Mouse (Mus musculus) monocyte, adult 2 months (primary cell): ENCODE data around the gene Dapk1.

Experiments used
- DNase-seq, 2 experiments: peaks; one replicate each; pipeline ENCODE4 v3.0.0; 2022; ENCODE audit warnings: low spot score in 2 of 2, low read depth in 1 of 2

Dapk1 gene

DNA sequence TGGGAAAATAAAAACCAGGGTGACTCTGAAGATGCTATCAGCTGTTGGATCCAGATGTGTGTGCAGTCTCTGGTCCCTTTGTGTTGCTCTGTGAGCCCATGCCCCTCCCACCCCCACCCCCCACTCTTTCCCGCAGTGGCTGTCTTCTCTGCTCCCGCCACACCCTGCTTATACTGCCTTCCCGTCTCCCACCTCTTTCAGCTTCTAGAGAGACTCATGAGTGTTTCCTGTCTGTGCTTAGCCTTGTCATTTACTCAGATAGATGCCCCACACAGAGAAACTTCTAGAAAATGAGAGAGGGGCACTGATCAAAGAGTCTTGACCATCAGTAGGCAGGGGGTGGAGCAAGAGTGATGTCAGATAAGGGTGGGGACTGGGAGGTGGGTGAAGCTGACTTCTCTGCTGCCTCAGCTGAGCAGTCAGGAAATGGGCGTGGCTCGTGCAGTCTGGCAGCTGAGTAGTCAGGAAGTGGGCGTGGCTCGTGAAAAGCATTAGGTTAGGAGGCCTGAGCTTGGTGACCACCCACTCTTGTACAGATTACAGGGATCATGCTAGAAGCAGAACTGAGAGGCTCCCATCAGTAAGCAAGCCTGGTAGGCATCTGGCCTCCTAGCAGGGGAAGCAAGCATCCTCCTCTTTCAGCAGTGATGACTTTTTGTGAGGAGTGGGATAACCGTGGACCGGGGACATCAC, 136.0 kb downstream of the Dapk1 start:
- DNase-seq, result peak; percentile 74 to 76

DNA sequence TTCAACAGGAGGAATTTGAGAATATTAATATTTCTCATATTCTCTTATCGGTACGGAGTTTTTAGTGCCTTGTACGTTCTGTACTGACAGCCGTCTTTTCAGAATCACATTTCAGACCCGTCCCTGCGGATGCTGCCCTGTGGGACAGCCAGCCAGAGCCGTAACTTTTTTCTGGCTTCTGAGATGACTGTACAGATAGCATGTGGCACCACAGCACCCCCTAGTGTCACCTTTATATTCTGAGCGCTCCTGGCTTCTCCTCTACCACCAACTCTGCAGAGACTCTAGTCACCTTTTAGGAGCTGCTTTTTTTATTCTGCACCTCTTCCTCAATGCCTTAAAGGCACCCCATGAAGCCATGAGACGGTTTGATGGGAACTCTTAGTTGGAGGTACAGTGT, 136.7 kb downstream of the Dapk1 start:
- peak in 1 of 2 experiments; percentile 47 for DNase-seq

DNA sequence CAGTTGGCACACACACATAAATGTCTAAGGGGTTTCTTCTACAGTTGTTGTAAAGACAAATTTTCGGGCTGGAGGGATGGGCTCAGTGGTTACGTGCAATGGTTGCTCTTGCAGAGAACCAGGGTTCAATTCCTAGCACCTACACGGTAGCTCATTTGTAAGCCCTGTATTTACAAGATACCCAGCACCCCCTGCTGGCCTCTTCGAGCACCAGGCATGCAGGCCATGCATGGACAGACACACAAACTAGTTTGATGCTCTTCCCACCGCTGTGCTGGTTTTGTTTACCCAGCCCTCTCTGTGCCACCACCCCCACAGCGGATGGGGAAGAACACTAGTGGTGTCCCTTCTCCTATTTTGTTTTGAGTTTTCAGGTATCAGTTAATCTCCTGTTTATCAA, 138.5 kb downstream of the Dapk1 start:
- DNase-seq, result no peak

DNA sequence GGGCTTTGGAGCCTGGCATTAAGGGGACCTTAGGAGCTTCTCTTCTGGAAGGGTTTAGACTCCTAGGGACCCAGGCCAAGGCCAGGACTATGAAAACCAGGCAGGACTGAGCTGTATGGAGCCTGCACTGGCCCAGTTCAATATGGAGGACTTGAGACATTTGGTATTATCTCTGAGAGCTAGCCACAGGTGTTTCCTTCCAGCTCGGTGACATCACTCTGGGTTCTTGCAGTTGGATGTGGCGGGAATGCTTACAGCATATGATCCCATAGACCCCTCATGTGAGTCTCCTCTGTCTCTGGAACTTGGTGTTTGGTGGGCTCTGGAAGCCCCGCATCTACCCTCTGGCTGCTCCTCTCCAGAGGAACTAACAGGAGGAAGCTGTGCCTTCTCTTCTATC, 140.9 kb downstream of the Dapk1 start:
- DNase-seq, result no peak

DNA sequence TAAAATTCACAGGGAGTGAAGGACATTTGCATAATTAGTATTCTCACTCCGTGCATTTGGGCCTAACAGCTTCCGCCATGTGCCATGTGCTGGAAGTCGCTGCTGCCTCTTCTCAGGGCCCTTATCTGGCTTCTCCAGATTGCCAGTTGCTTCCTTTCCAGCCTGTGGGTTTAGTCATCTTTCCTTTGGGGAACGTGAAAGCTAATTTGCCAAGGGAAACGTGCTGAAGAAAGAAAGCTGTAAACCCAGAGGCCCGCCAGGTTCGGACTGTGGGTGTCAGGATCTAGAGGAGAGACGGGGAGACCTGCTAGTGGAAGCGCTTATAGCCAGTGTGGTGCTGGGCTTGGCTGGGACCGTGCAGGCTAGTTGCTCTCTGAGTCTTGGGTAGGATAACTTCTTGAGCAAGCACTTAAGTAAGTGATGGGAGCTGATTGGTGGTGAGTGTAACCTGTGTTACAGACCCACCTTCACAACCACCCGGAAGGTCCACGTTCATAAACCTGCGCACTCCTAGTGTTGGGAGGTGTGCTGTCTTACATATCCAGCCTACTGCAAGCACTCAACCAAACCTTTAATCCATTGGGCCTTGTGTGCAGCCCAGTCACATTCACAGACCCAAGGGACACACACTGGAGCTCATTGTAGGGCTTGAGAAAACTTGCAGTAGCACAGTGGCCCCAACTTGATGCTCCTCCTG, 141.8 kb downstream of the Dapk1 start:
- DNase-seq, result no peak

DNA sequence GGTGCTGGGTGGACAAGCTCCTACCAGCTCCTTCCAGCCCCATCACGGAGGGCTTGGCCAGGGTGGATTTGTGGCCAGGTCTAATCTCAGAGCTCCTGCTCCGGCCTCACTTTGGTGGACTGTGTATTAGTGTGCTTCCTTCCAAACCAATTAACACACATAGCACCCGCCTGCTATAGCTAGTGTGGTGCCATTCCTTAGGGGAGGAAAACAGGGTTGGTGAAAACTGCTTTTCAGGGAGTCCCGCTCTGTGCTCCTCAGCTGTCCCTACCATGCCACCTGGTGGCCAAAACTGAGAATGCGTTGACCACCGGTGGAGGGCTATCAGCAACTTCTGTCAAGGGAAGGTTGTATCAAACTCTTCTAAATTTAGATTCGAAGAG, 142.3 kb downstream of the Dapk1 start:
- peak; percentile 36 to 64 for DNase-seq

DNA sequence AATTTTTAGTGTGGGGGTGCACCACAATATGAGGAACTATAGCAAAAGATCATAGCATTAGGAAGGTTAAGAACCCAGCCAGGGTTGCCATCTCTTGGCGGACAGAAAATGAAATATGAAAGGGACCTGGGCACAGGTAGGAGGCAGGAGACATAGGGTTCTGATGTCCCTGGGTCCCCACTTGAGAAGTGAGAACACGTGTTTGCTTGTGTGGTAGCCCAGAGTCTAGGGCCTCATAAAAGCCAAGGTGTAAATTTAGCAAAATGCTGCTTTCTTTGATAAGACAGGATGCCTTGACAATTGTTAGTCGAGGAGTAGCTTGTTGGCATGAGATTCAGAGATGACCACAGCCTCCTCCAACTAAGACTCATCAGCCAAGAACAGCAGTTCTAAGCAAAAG, 143.0 kb downstream of the Dapk1 start:
- DNase-seq, result no peak

DNA sequence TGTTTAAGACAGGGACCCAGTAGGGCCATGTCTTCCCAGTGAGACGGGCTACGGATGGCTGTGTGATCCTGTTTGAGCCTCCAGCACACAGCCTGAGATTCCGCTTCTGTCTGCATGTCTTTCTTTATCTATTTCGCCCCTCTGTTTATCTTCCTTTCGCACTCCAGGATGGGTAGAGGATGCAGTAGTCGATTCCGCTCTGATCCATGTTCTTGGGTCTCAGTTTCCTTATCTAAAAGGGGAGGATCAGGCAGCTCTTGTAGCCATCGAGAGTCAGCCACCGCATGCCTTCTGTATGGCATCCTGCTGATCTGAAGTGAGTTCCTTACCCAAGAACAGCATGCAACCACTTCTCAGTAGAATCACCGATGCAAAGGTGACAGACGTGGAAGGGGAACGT, 143.6 kb downstream of the Dapk1 start:
- DNase-seq, result no peak

DNA sequence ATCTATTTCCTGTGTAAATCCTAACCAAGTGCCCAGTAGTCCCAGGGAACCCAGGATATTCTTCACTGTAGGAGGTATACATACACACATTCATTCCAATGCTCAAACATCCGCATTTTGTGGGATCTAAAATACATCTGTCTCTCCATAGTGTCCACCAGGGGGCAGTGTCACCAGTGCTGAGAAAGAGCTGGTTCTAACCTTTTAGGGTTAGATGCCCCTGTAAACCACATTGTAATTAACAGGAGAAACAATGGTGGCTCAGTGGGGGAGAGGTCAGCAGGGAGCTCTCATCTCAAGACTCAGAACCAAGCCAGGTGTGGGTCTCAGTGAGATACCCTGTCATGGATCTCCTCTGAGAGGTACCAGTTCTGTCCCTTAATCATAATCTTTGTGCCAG, 144.5 kb downstream of the Dapk1 start:
- DNase-seq, result no peak

DNA sequence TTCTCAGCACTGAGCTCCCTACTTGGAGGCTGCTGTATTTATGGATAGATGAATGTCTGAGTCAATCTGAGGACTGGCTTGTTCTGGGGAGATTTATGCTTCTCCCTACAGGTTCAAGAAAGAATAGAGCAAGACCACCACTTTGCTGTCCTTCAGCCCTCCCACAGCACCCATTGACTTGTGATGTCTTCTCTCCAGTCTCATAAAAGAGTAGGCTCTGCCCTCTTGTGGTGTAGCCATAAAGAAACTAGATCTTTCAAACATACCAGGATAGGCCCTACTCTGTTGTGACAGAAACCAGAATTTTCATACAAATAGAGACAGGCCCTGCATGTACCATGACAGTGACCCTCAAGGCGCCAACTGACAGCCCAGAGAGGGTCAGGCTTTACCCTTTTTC, 145.5 kb downstream of the Dapk1 start:
- DNase-seq, result no peak

DNA sequence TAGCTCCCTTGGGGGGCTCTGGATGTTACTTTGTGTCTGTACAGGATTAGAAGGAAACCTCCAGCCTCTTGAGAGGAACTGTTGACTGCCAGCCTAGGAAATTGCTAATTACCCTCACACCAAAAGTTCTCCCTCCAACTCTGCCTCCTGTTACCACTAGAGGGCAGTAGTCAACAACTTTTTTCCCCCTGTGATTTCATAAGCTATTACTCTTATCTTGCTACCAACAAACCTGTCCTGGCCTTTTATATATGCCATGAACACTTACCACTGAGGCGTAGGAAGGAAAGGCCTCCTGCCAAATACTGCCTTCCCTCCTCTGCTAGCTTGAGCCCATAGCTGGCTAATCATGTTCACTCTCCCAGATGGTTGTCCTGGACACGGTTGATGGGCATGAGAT, 146.8 kb downstream of the Dapk1 start:
- no peak for DNase-seq

DNA sequence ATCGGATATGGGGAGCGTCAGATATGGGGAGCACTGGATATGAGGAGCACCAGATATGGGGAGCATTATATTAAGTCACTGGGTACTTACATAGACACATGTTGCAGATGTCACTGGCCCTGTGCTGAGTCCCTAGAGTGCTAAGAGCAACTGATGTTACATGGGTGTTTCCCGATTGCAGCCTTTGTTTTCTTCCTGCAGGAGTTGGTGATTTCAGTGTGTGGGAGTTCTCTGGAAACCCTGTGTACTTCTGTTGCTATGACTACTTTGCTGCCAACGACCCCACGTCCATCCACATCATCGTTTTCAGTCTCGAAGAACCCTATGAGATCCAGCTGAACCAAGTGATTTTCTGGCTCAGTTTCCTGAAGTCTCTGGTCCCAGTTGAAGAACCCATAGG, 149.2 kb downstream of the Dapk1 start:
- DNase-seq, result no peak

DNA sequence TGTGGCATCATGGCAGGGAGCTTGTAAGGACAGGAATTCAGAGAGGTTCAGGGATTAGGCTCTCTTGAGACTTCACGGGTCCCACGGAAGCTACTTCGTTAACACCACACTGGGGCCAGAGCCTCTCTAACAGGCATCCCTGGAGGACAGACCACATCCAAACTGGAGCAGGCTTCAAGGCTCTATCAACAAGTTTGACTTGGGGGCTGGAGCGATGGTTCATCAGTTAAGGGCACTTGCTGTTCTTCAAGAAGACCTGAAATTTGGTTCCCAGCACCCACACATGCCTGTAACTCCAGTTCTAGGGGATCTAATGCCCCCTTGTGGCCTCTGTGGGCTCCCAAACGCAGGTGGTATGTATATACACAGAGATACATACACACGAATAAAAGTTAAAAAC, 151.5 kb downstream of the Dapk1 start:
- no peak for DNase-seq

DNA sequence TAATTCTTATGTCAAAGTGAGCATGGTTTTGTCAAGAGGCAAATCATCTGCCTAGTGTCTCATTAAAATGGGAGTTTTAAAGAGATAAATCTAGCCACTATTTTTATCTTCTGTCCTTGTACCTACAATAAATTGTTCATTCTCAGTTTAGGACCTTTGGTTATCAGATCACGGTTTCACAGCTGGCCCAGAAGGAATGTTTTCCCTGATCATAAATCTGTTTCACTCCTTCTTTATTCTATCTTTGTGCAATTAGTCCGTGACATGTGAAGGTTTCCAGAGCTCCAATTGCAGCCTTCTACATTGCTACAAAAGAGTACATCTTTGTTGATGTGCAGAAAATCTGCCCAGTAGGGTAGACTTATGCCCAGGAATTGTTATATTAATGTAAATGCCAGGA, 153.5 kb downstream of the Dapk1 start:
- DNase-seq, result no peak

DNA sequence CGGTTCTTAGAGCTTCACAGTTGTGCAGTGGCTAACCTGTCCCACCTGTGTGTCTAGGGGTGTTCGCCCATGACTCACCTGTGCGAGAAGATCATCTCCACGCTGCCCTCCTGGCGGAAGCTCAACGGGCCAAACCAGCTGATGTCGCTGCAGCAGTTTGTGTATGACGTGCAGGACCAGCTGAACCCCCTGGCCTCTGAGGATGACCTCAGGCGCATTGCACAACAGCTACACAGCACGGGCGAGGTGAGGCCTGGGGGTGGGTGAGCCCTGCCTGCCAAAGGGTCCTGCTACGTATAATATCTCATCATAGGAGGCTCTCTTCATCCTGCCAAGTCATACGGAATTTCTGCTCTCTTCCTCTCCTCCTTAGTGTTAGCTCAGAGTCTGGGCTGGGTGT, 155.5 kb downstream of the Dapk1 start:
- no peak for DNase-seq

DNA sequence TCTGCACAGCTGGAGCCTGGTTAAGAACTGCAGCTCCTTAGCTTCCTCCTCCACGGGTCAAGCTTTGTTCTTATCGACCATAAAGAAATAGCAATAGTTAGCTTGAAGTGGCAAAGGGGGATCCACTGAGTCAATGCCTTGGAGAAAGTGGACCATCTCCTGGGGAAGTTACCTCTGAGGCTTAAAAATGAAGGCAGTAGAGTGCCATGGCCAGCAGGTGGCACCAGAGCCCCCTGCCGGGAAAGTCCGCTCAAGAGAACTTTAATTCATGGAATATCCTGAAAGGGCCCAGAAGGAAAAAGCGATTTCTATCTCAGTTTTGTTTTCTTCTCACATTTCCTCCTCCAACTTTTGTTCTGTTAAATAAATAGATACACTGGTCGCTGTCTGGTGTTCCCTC, 157.4 kb downstream of the Dapk1 start:
- no peak for DNase-seq

DNA sequence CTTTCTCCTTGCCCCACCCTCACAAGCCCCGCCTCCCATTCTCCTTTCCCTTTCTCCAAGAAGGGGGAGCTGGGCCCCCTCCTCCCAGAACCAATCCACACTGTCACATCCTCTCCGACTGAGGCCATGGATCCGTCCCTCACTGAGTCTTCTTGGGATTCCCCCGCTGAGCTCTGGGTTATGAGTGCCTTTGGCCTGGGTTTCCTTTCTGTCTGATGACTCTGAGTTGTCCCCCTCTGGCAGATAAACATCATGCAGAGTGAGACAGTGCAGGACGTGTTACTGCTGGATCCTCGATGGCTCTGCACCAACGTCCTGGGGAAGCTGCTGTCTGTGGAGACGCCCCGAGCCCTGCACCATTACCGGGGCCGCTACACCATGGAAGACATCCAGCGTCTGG, 158.6 kb downstream of the Dapk1 start:
- DNase-seq, result no peak

DNA sequence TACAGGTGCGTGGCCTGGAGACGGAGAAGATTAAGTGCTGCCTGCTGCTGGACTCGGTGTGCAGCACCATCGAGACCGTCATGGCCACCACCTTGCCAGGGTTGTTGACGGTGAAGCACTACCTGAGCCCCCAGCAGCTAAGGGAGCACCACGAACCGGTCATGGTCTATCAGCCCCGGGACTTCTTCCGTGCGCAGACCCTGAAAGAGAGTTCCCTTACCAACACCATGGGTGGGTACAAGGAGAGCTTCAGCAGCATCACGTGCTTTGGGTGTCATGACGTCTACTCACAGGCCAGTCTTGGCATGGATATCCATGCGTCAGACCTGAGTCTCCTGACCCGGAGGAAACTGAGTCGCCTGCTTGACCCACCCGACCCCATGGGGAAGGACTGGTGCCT, 159.4 kb downstream of the Dapk1 start:
- no peak for DNase-seq

DNA sequence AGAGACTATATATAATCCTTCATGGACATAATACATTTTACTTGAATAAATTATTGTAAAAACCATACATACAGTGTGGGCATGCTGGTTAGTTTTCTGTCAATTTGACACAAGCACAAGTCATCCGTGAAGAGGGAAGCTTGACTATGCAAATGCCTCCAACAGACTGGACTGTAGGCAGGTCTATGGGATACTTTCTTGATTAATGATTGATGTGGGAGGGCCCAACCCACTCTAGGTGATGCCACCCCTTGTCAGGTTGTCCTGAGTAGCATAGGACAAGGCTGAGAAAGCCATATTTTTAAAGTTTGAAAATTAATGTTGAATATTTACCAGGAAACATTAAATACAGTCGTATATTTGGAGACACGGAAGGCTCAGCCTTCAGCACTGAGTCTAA, 178.8 kb downstream of the Dapk1 start:
- no peak for DNase-seq

DNA sequence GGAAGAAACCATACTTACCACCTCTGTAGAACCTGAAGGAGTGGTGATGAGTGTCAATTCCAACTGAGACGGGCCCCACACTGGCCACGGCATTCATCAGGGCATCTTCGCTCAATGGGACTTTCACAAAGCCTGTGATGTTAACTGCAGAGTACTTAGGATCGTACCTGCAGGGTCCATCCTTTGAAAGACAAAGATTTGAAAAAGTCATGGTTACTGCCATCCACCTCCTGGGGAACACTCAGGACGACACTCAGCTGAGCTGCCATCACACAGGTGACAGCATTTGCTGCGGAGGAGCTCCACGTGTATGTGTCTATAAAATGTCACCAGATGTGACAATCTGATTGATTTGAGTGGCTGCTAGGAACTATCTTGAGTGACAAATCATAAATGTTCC, 181.6 kb downstream of the Dapk1 start:
- no peak for DNase-seq

DNA sequence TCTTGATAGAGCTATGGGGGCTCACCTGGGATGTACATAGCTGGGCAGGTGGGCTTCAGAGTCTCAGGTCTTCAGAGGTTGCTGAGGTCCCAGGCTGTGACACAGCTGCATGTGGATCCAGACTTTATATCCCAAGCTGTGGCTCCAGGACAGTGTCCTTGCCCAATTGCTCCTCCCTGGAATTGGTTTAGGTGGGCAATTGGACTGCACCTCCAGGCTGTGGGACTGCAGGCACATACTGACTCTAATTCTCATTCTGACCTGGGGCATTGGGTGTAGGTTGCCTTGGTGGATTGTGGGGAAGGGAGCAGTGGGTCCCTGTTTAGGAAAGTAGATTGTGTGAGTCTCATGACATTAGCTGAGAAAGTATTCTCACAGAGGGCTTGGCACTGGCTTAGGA, 184.5 kb downstream of the Dapk1 start, which contains the start of gene BC051665:
Gene BC051665 (minus strand): TSS at position 101 of the 400 bp plus-strand sequence.
- no peak for DNase-seq

DNA sequence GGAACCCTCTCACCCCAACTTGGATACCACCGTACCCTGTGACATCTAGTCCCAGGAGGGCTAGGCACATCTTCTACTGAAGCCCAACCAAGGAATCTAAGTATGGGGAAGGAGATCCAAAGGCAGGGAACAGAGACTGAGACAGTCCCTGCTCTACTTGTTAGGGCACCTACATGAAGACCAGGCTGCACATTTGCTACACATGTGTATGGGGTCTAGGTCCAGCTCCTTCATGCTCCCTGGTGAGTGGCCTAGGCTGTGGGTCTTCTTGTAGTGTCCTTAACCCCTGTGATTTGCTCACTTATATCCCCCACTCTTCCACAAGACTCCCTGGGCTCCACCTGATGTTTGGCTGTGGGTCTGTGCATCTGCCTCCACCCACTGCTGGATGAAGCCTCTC, 187.7 kb downstream of the Dapk1 start:
- no peak for DNase-seq

DNA sequence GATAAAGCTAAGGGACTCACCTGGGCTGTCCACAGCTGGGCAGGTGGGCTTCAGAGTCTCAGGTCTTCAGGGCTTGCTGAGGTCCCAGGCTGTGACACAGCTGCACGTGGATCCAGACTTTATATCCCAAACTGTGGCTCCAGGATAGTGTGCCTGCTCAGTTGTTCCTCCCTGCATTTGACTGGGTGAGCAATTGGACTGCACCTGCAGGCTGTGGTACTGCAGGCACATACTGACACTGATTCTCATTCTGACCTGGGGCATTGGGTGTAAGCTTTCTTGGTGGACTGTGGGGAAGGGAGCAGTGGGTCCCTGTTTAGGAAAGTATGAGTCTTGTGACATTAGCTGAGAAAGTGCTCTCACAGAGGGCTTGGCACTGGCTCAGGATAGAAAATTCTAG, 201.0 kb downstream of the Dapk1 start, which contains the start of gene Ctsll3:
Gene Ctsll3 (minus strand): TSS at position 101 of the 400 bp plus-strand sequence.
- DNase-seq, result no peak
